Comparison of ENCODE assay signal across 12 mouse cellular contexts in the genomic region with DNA sequence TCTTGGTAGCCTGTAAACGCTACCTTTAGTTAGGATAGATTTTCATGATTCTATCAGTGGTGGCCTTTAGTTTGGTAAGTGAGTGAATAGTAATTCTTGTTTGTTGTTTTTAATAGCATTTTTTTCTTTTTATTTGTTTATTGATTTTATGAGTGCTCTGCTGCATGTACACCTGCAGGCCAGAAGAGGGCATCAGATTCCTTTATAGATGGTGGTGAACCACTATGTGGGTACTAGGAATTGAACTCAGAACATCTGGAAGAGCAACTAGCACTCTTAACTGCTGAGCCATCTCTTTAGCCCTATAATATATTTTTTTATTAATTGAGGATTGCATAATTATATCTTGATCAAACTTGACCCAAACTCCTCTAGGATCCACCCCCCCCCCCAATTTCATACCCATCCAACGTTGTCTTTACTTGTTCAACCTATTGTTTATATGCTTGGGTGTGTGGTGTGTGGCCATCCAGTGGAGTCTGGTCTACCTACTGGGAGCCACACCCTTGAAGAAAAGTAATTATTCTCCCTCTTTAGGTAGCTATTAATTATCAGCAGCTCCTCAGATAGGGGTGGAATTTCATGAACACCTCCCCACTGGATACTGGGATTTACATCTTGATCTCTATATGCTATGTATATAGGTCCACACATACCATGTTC. TPM values are rescaled to one million over a fixed set of nuclear protein-coding genes. Genes with fewer than 3 reads are reported as not detected.
A peak's percentile ranks its signal among the peaks of the same experiment; 100 is the strongest.
DNase-seq lines count a peak whose midpoint lies in the region; ATAC-seq lines count a peak whose summit lies in the region.
"Had no signal": no experiment of that assay in that cellular context is flagged by ENCODE, and none has a peak within 500 bp of the region (broad histone marks: within the 10 kb centered on the region; RNA-seq: fewer than 3 reads in every experiment).

No protein-coding gene starts in this region.

- no peak overlapping the region for H3K4me3 ChIP-seq in hindbrain, embryonic 11.5 days (ENCODE audit: low read depth, low read length)
- no peak overlapping the region for H3K4me3 ChIP-seq in hindbrain, embryonic 16.5 days (ENCODE audit: low read length)
- no peak overlapping the region for H3K4me3 ChIP-seq in forebrain, embryonic 15.5 days
- no peak overlapping the region for H3K4me3 ChIP-seq in limb, embryonic 10.5 days
- H3K4me3 ChIP-seq: embryonic facial prominence, embryonic 12.5 days had no signal

- H3K27me3 ChIP-seq in hindbrain, embryonic 11.5 days (ENCODE audit: control insufficient read depth, insufficient read depth, low read length) = no peaks in the 10 kb centered on the region
- no peaks in the 10 kb centered on the region for H3K27me3 ChIP-seq in hindbrain, embryonic 16.5 days (replicated peaks; ENCODE audit: control insufficient read depth, insufficient read depth, low read length)
- no peaks in the 10 kb centered on the region for H3K27me3 ChIP-seq in forebrain, embryonic 15.5 days
- H3K27me3 ChIP-seq in limb, embryonic 10.5 days (ENCODE audit: low read depth, poor library complexity, severe bottlenecking) = no peaks in the 10 kb centered on the region
- H3K27me3 ChIP-seq: embryonic facial prominence, embryonic 12.5 days had no signal

- no peak overlapping the region for H3K9ac ChIP-seq in hindbrain, embryonic 11.5 days (ENCODE audit: low read depth, low read length)
- no peak overlapping the region for H3K9ac ChIP-seq in hindbrain, embryonic 16.5 days (ENCODE audit: low read depth, low read length)
- H3K9ac ChIP-seq in forebrain, embryonic 15.5 days (replicated peaks) = no peak overlapping the region
- H3K9ac ChIP-seq: embryonic facial prominence, embryonic 12.5 days had no signal

- intact Hi-C loops in left cerebral cortex, postnatal 4 days (cut with DNase I) = loop anchor here (2.0 kb wide), 1 partner anchor 155 kb away; the partner anchor contains the start of gene Gm813

- DNase-seq in hindbrain, embryonic 11.5 days (ENCODE audit: low spot score) = no peak
- DNase-seq in 3T3-L1 (ENCODE audit: low read depth, low spot score) = peak; percentile 47
- no peak for DNase-seq in adrenal gland, adult 8-10 months
- no peak for DNase-seq in left cerebral cortex, postnatal 4 days
- no peak for DNase-seq in limb, embryonic 10.5 days (ENCODE audit: low spot score)
- DNase-seq: kidney, adult 11 months; lung, postnatal 14 days; thymus, postnatal 14 days had no signal

- H3K27ac ChIP-seq in hindbrain, embryonic 11.5 days (ENCODE audit: low read depth, low read length) = no peak overlapping the region
- no peak overlapping the region for H3K27ac ChIP-seq in hindbrain, embryonic 16.5 days (ENCODE audit: low read depth, low read length)
- H3K27ac ChIP-seq in forebrain, embryonic 15.5 days (replicated peaks) = no peak overlapping the region
- H3K27ac ChIP-seq in limb, embryonic 10.5 days = no peak overlapping the region
- H3K27ac ChIP-seq: embryonic facial prominence, embryonic 12.5 days had no signal

- peak; percentile 55; the same call in 1 of the 2 replicates for ATAC-seq in hindbrain, embryonic 11.5 days (ENCODE audit: low FRiP score)
- no peak for ATAC-seq in hindbrain, embryonic 16.5 days
- ATAC-seq in CD4-positive, CD25-positive, alpha-beta regulatory T cell, adult 4 months = peak; percentile 80
- peak; percentile 41; the same call in 1 of the 2 replicates for ATAC-seq in forebrain, embryonic 15.5 days (replicated peaks)

- no peaks in the 10 kb centered on the region for H3K9me3 ChIP-seq in hindbrain, embryonic 11.5 days (ENCODE audit: control insufficient read depth, low read length)
- no peaks in the 10 kb centered on the region for H3K9me3 ChIP-seq in hindbrain, embryonic 16.5 days (ENCODE audit: control insufficient read depth, low read length)
- H3K9me3 ChIP-seq in forebrain, embryonic 15.5 days = no peaks in the 10 kb centered on the region
- H3K9me3 ChIP-seq in limb, embryonic 10.5 days (replicated peaks) = no peaks in the 10 kb centered on the region
- H3K9me3 ChIP-seq: embryonic facial prominence, embryonic 12.5 days had no signal

- 94% methylated on average over 2 of the region's 2 CpGs for WGBS in hindbrain, embryonic 11.5 days
- 91% methylated on average over 2 of the region's 2 CpGs for WGBS in hindbrain, embryonic 16.5 days
- 97% methylated on average over 2 of the region's 2 CpGs for WGBS in forebrain, embryonic 15.5 days
- WGBS in limb, embryonic 10.5 days = 93% methylated on average over 2 of the region's 2 CpGs

- no peaks in the 10 kb centered on the region for H3K36me3 ChIP-seq in hindbrain, embryonic 11.5 days (ENCODE audit: control insufficient read depth, insufficient read depth, low read length)
- peaks cover 13% of the 10 kb centered on the region for H3K36me3 ChIP-seq in hindbrain, embryonic 16.5 days (ENCODE audit: control insufficient read depth, insufficient read depth, low read length)
- peaks cover 28% of the 10 kb centered on the region; the same call in 1 of the 2 replicates for H3K36me3 ChIP-seq in forebrain, embryonic 15.5 days
- peaks cover 90% of the 10 kb centered on the region for H3K36me3 ChIP-seq in limb, embryonic 10.5 days

- no peaks in the 10 kb centered on the region for H3K4me1 ChIP-seq in hindbrain, embryonic 11.5 days (replicated peaks; ENCODE audit: control insufficient read depth, insufficient read depth, low read length)
- no peaks in the 10 kb centered on the region for H3K4me1 ChIP-seq in hindbrain, embryonic 16.5 days (ENCODE audit: control insufficient read depth, insufficient read depth, low read depth, low read length)
- no peaks in the 10 kb centered on the region for H3K4me1 ChIP-seq in forebrain, embryonic 15.5 days
- H3K4me1 ChIP-seq in limb, embryonic 10.5 days = no peaks in the 10 kb centered on the region
- H3K4me1 ChIP-seq: embryonic facial prominence, embryonic 12.5 days had no signal

- H3K4me2 ChIP-seq in hindbrain, embryonic 11.5 days (replicated peaks; ENCODE audit: low read depth, low read length) = no peak overlapping the region
- no peak overlapping the region for H3K4me2 ChIP-seq in hindbrain, embryonic 16.5 days (ENCODE audit: low read length)
- no peak overlapping the region for H3K4me2 ChIP-seq in forebrain, embryonic 15.5 days (replicated peaks)
- H3K4me2 ChIP-seq: embryonic facial prominence, embryonic 12.5 days had no signal

RNA-seq across cellular contexts. Expression of gene Dcbld2, which starts 53.7 kb away (rescaled TPM):
- 14.0 and 16.7 TPM in 2 replicates for polyA plus RNA-seq in hindbrain, embryonic 11.5 days (2014; fragmentation: Nextera tagmentation; extraction: Ambion mirVana)
- polyA plus RNA-seq in hindbrain, embryonic 16.5 days (2015; fragmentation: Nextera tagmentation; extraction: Ambion mirVana) = 4.9 and 5.4 TPM in 2 replicates
- under 1 TPM; 0.34 to 0.42 TPM for polyA plus RNA-seq in CD4-positive, CD25-positive, alpha-beta regulatory T cell, adult 4 months (2017; shearing (Covaris generic))
- polyA plus RNA-seq in forebrain, embryonic 15.5 days (2015; fragmentation: Nextera tagmentation; extraction: Ambion mirVana) = 5.0 and 6.2 TPM in 2 replicates
- total RNA-seq in adrenal gland, adult 8-10 months (2022) = 10 to 100 TPM in 3 of 4 experiments, 1 to 10 TPM in 1; 9.6 to 14.1 (median 11.4) TPM
- total RNA-seq in left cerebral cortex, postnatal 4 days (2021) = 10 to 100 TPM; 33.5 to 37.1 TPM
- 7.0 and 7.3 TPM in 2 replicates for polyA plus RNA-seq in limb, embryonic 10.5 days (2016; fragmentation: Nextera tagmentation; extraction: Ambion mirVana)
